In the genomic region with DNA sequence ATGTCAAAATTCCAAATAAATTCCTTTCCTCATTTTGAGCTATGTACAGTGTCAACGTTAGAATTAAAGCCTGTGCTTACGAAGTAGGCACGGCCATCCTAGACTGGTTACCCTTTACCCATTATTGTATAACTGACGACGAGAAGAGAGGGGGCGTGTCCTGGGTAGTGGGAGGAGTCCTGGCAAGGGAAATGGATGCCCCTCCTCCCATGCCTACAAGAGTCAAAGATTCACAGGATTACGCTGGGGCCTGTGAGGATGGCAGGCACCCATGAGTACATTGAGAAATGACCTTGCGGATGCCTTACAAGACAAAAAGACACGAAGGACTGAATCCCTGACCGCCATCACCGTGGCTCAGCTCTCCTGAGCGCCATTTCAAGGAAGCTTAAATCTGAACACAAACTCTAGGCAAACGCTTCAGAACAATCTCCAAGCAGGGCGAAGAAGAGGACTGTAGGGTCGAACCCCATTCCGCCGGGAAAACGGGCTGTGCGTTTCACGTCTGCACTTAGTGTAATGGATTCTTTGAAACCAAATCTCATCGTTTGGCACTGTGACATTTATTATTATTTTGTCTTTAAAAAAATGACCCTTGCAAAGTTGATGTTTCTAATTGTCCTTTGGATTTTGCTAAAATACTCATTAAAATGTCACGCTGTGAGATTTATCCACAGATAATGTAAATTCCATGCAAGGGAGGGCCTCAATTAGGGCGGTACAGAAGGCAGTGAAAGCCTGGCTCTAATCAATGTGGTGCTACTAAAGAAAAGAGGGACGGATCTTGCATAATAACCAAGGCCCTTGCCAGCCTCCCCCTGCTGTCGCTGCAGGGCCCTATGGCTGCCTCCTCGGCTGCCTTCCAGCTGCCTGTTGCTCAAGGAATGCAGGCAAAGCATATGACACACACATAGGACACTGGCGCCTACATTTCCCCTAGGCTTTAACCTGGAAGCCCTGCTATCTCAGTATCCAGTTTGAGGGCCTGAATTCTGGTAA, we compare ENCODE assay signal across 9 mouse cellular contexts.
DNase-seq lines count a peak whose midpoint lies in the region; ATAC-seq lines count a peak whose summit lies in the region.
"Had no signal": no experiment of that assay in that cellular context is flagged by ENCODE, and none has a peak within 500 bp of the region (broad histone marks: within the 10 kb centered on the region; RNA-seq: fewer than 3 reads in every experiment).

No protein-coding gene starts in this region.

- intact Hi-C loops in left cerebral cortex, postnatal 14 days (cut with DNase I) = no loop called here

- peak; percentile 50 to 56 for DNase-seq in right cerebral cortex, postnatal 10 days (ENCODE audit: low spot score in 2 of 2)
- DNase-seq in right cerebral cortex, adult 2 months (ENCODE audit: low spot score in 2 of 2) = no peak
- peak; percentile 62 to 75 for DNase-seq in cerebellum, postnatal 36 days
- DNase-seq in kidney, postnatal 36 days = peak; percentile 11 to 49
- DNase-seq in retina, embryonic 14.5 days (ENCODE audit: low spot score) = peak; percentile 10
- DNase-seq in layer of hippocampus, postnatal 36 days = no peak
- no peak for DNase-seq in left cerebral cortex, postnatal 14 days (ENCODE audit: low spot score in 2 of 2)
- DNase-seq: gastrocnemius, postnatal 14 days had no signal

- ATAC-seq in erythroblast, adult 5-6 weeks (replicated peaks; ENCODE audit: low FRiP score, poor library complexity, severe bottlenecking) = no peak

Comparison
In these comparisons a context has a peak if more than half of its experiments do, and no peak if none do; other contexts are left out.
1. DNase-seq: peak in right cerebral cortex, postnatal 10 days (2 of 2), cerebellum, postnatal 36 days (2 of 2), kidney, postnatal 36 days (2 of 2) and retina, embryonic 14.5 days (single experiment); none in right cerebral cortex, adult 2 months (0 of 2), layer of hippocampus, postnatal 36 days (0 of 2) and left cerebral cortex, postnatal 14 days (0 of 2).